Mouse (Mus musculus): ENCODE measurements around the gene Wdr66. TPM values are rescaled to one million over a fixed set of nuclear protein-coding genes. Genes with fewer than 3 reads are reported as not detected.

Gene Wdr66
- total and polyA plus RNA-seq, 3 experiments, result 0.21 to 0.34 (median 0.21) TPM

DNA sequence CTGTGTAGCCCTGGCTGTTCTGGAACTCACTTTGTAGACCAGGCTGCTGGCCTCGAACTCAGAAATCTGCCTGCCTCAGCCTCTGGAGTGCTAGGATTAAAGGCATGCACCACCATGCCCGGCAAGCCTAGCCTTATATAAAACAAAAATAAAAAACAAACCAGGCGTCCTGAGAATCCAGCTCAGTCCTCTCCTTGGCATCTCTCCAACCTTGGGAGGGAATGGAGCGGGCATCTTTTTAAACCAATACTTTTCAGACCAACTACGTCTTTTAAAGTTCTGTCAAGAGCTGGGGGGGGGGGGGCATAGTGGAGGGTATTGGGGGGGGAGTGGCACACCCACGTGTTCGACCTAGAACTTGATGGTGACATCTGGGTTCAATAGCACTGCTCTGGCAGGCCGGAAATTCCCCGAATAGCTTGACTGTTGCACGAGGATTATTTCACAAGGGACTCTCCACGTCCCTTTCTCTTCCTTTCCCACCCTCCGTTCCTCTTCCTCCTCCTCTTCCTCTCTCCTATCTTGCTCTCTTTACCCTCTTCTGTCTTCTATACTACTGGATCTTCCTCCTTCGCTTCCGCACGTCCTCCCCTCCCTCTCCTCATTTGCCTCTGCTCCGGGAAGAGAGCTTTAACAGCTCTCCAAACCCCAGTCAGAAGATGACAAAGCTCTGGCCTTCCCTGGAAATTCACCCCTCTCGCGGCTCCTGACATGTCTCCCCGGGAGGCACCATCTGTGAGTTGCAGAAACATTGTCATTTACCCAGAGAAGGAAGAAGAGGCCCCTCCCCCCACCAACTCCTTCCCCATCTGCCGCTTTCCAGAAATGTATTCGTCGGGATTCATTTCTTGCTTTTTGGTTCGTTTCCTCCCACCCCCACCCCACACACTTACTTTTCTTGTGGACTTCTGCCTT is 5.2 kb downstream of the Wdr66 start:
- DNase-seq (ENCODE audit: extremely low read depth), result no peak
- Histone ChIP-seq H3K4me1 (ENCODE audit: control insufficient read depth in 1 of 2, insufficient read depth in 2 of 2) (peaks cover 5 to 14% of the 10 kb centered on the region in 2 experiments; a peak in 3 of 4 replicates), H3K27ac (ENCODE audit: insufficient read depth, low read depth) (no peak overlapping the region), H3K4me2 (ENCODE audit: insufficient read depth, low read depth, poor library complexity, severe bottlenecking) (peak overlapping the region; percentile 78), H3K36me3 (replicated peaks in 1 of 2; ENCODE audit: control insufficient read depth in 1 of 2, insufficient read depth in 1 of 2, low read length in 1 of 2) (no peaks in the 10 kb centered on the region), H3K27me3 (replicated peaks) (no peaks in the 10 kb centered on the region), H3K9me3 (replicated peaks; ENCODE audit: low read length) (no peaks in the 10 kb centered on the region), H3K79me2 (replicated peaks; ENCODE audit: control insufficient read depth, extremely low read depth, insufficient read depth, poor library complexity, severe bottlenecking) (no peaks in the 10 kb centered on the region), H3K9ac (ENCODE audit: insufficient read depth, low read depth) (peak overlapping the region; percentile 53; the same call in 1 of the 2 replicates), H3K4me3 (replicated peaks in 1 of 3; ENCODE audit: low read depth in 2 of 3, low read length in 2 of 3, poor library complexity in 1 of 3) (peak overlapping the region in 1 of 3 experiments; percentile 25)
- TF ChIP-seq CHD2 (IDR thresholded peaks at IDR 0.05; ENCODE audit: low read length) (no peak), JUND (conservative IDR thresholded peaks at IDR 0.05; ENCODE audit: low read depth, low read length) (no peak), HCFC1 (IDR thresholded peaks at IDR 0.05; ENCODE audit: low read depth, low read length) (no peak), ELF1 (IDR thresholded peaks at IDR 0.05; ENCODE audit: low read depth, low read length) (0 out of 2 replicates have a peak, but pooled peaks have one; percentile 5), E2F4 (IDR thresholded peaks at IDR 0.05; ENCODE audit: insufficient replicate concordance, low read depth, low read length) (no peak)
- dilution Hi-C loops (cut with MboI; ENCODE audit: extremely low pct_ligation_motif_present, extremely low pct_unique_long_range_greater_than_20kb, low sequenced_read_pairs), result no loop called here
- in situ Hi-C loops (cut with MboI; ENCODE audit: low pct_ligation_motif_present, low pct_unique_long_range_greater_than_20kb, low sequenced_read_pairs), result no loop called here

DNA sequence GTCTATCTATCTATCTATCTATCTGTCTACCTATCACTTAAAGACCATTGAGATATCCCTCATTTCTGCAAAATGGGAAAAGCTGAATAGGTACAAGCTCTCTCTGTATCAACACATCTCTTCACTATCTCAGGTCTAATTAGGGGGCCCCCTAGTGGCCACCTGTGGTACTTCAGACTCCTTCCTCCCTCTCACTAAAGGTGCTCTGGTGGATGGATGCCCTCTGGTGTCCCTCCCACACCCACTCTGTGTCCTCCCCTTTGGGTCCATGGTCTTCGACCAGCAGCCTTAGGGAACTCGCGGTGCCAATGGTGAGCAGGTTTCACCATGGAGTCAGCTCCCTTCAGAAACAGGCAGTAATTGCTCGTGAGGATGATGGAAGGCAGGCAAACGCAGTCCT is 7.1 kb downstream of the Wdr66 start:
- Histone ChIP-seq H3K9ac (ENCODE audit: insufficient read depth, low read depth) (no peak overlapping the region), H3K4me2 (ENCODE audit: insufficient read depth, low read depth, poor library complexity, severe bottlenecking) (no peak overlapping the region), H3K27ac (ENCODE audit: insufficient read depth, low read depth) (no peak overlapping the region), H3K27me3 (replicated peaks) (no peaks in the 10 kb centered on the region), H3K4me1 (ENCODE audit: control insufficient read depth in 1 of 2, insufficient read depth in 2 of 2) (peaks cover 5 to 14% of the 10 kb centered on the region in 2 experiments; a peak in 3 of 4 replicates), H3K36me3 (replicated peaks in 1 of 2; ENCODE audit: control insufficient read depth in 1 of 2, insufficient read depth in 1 of 2, low read length in 1 of 2) (no peaks in the 10 kb centered on the region), H3K9me3 (replicated peaks; ENCODE audit: low read length) (no peaks in the 10 kb centered on the region), H3K79me2 (replicated peaks; ENCODE audit: control insufficient read depth, extremely low read depth, insufficient read depth, poor library complexity, severe bottlenecking) (no peaks in the 10 kb centered on the region), H3K4me3 (replicated peaks in 1 of 3; ENCODE audit: low read depth in 2 of 3, low read length in 2 of 3, poor library complexity in 1 of 3) (no peak overlapping the region)
- peak; percentile 55 for DNase-seq (ENCODE audit: extremely low read depth)
- in situ Hi-C loops (cut with MboI; ENCODE audit: low pct_ligation_motif_present, low pct_unique_long_range_greater_than_20kb, low sequenced_read_pairs), result no loop called here
- dilution Hi-C loops (cut with MboI; ENCODE audit: extremely low pct_ligation_motif_present, extremely low pct_unique_long_range_greater_than_20kb, low sequenced_read_pairs), result no loop called here
- TF ChIP-seq ZC3H11A (IDR thresholded peaks at IDR 0.05; ENCODE audit: low read depth, low read length) (no peak), MYC (IDR thresholded peaks at IDR 0.05; ENCODE audit: low read depth, low read length) (no peak), NRF1 (IDR thresholded peaks at IDR 0.05; ENCODE audit: low read depth, low read length) (no peak), E2F4 (IDR thresholded peaks at IDR 0.05; ENCODE audit: insufficient replicate concordance, low read depth, low read length) (no peak), POLR2AphosphoS2 (IDR thresholded peaks at IDR 0.05; ENCODE audit: low read depth, low read length) (no peak), EP300 (IDR thresholded peaks at IDR 0.05; ENCODE audit: low read length) (no peak), SIN3A (IDR thresholded peaks at IDR 0.05; ENCODE audit: low read length) (no peak), RCOR1 (conservative IDR thresholded peaks at IDR 0.05; ENCODE audit: low read depth, low read length) (no peak), IRF4 (IDR thresholded peaks at IDR 0.05; ENCODE audit: low read depth, low read length) (no peak), RAD21 (IDR thresholded peaks at IDR 0.05; ENCODE audit: low read depth, low read length) (peak; percentile 32), POLR2A (IDR thresholded peaks at IDR 0.05; ENCODE audit: low read depth, low read length) (no peak), SMC3 (IDR thresholded peaks at IDR 0.05; ENCODE audit: low read depth, low read length) (peak; percentile 56), MAX (IDR thresholded peaks at IDR 0.05; ENCODE audit: low read length) (no peak), CTCF (conservative IDR thresholded peaks at IDR 0.05 in 1 of 2, IDR thresholded peaks at IDR 0.05 in 1 of 2; ENCODE audit: low read depth in 2 of 2, low read length in 2 of 2) (peak; percentile 85 to 91), NELFE (IDR thresholded peaks at IDR 0.05; ENCODE audit: low read depth, low read length) (peak; percentile 19; the same call in 1 of the 2 replicates), JUN (IDR thresholded peaks at IDR 0.05; ENCODE audit: insufficient read depth, low read depth, low read length) (no peak)

All from CH12.LX (cell line).